Mouse (Mus musculus): ENCODE data around the gene Grk4. TPM values are rescaled to one million over a fixed set of nuclear protein-coding genes. Genes with fewer than 3 reads are reported as not detected.

Grk4 gene
- polyA plus RNA-seq, 1 experiment: 42.0 TPM

- no peaks in the 10 kb centered on the region for H3K27me3 ChIP-seq (ENCODE audit: control insufficient read depth, insufficient read depth, low read length)
- H3K27ac ChIP-seq (ENCODE audit: control insufficient read depth, insufficient read depth, low read depth, low read length): peak overlapping the region; percentile 91
- H3K36me3 ChIP-seq (ENCODE audit: control insufficient read depth, insufficient read depth, low read length): no peaks in the 10 kb centered on the region; the same call in 1 of the 2 replicates
- peak overlapping the region; percentile 91 for H3K4me3 ChIP-seq (ENCODE audit: control insufficient read depth, low read depth, low read length)
- no peaks in the 10 kb centered on the region; the same call in 1 of the 2 replicates for H3K4me1 ChIP-seq (ENCODE audit: control insufficient read depth, insufficient read depth, low read length)
- no peak; the same call in 1 of the 2 replicates for TF ChIP-seq POLR2A (IDR thresholded peaks at IDR 0.05; ENCODE audit: control insufficient read depth, low read depth, low read length)
- TF ChIP-seq CTCF (IDR thresholded peaks at IDR 0.05; ENCODE audit: control insufficient read depth, insufficient read depth, insufficient replicate concordance, low read depth, low read length): no peak
Measured at GRCm38 (mm10) chr5:34660591-34661130, 482 bp downstream of the Grk4 start.

- no peaks in the 10 kb centered on the region for H3K27me3 ChIP-seq (ENCODE audit: control insufficient read depth, insufficient read depth, low read length)
- no peaks in the 10 kb centered on the region; the same call in 1 of the 2 replicates for H3K4me1 ChIP-seq (ENCODE audit: control insufficient read depth, insufficient read depth, low read length)
- TF ChIP-seq POLR2A (IDR thresholded peaks at IDR 0.05; ENCODE audit: control insufficient read depth, low read depth, low read length) (no peak), CTCF (IDR thresholded peaks at IDR 0.05; ENCODE audit: control insufficient read depth, insufficient read depth, insufficient replicate concordance, low read depth, low read length) (no peak)
- peak overlapping the region; percentile 91; the same call in 1 of the 2 replicates for H3K4me3 ChIP-seq (ENCODE audit: control insufficient read depth, low read depth, low read length)
- H3K36me3 ChIP-seq (ENCODE audit: control insufficient read depth, insufficient read depth, low read length): no peaks in the 10 kb centered on the region; the same call in 1 of the 2 replicates
- no peak overlapping the region for H3K27ac ChIP-seq (ENCODE audit: control insufficient read depth, insufficient read depth, low read depth, low read length)
Measured at GRCm38 (mm10) chr5:34661909-34662308, 1.7 kb downstream of the Grk4 start.

GRCm38 (mm10) chr5:34663231-34663630 is 3.1 kb downstream of the Grk4 start:
- H3K27me3 ChIP-seq (ENCODE audit: control insufficient read depth, insufficient read depth, low read length): no peaks in the 10 kb centered on the region

GRCm38 (mm10) chr5:34669493-34669892 is 9.3 kb downstream of the Grk4 start:
- no peaks in the 10 kb centered on the region for H3K27me3 ChIP-seq (ENCODE audit: control insufficient read depth, insufficient read depth, low read length)
- no peak overlapping the region for H3K4me3 ChIP-seq (ENCODE audit: control insufficient read depth, low read depth, low read length)
- TF ChIP-seq POLR2A (IDR thresholded peaks at IDR 0.05; ENCODE audit: control insufficient read depth, low read depth, low read length) (no peak), CTCF (IDR thresholded peaks at IDR 0.05; ENCODE audit: control insufficient read depth, insufficient read depth, insufficient replicate concordance, low read depth, low read length) (no peak)
- H3K36me3 ChIP-seq (ENCODE audit: control insufficient read depth, insufficient read depth, low read length): no peaks in the 10 kb centered on the region; the same call in 1 of the 2 replicates
- no peak overlapping the region for H3K27ac ChIP-seq (ENCODE audit: control insufficient read depth, insufficient read depth, low read depth, low read length)
- H3K4me1 ChIP-seq (ENCODE audit: control insufficient read depth, insufficient read depth, low read length): no peaks in the 10 kb centered on the region

More at GRCm38 (mm10) chr5:34663231-34663630, 3.1 kb downstream of the Grk4 start:
- H3K36me3 ChIP-seq (ENCODE audit: control insufficient read depth, insufficient read depth, low read length): no peaks in the 10 kb centered on the region; the same call in 1 of the 2 replicates
- H3K27ac ChIP-seq (ENCODE audit: control insufficient read depth, insufficient read depth, low read depth, low read length): no peak overlapping the region
- no peaks in the 10 kb centered on the region; the same call in 1 of the 2 replicates for H3K4me1 ChIP-seq (ENCODE audit: control insufficient read depth, insufficient read depth, low read length)
- H3K4me3 ChIP-seq (ENCODE audit: control insufficient read depth, low read depth, low read length): no peak overlapping the region; the same call in 1 of the 2 replicates
- no peak for TF ChIP-seq POLR2A (IDR thresholded peaks at IDR 0.05; ENCODE audit: control insufficient read depth, low read depth, low read length)
- TF ChIP-seq CTCF (IDR thresholded peaks at IDR 0.05; ENCODE audit: control insufficient read depth, insufficient read depth, insufficient replicate concordance, low read depth, low read length): no peak

GRCm38 (mm10) chr5:34670280-34670679 is 10.1 kb downstream of the Grk4 start:
- Histone ChIP-seq H3K27me3 (ENCODE audit: control insufficient read depth, insufficient read depth, low read length) (no peaks in the 10 kb centered on the region), H3K4me1 (ENCODE audit: control insufficient read depth, insufficient read depth, low read length) (no peaks in the 10 kb centered on the region), H3K27ac (ENCODE audit: control insufficient read depth, insufficient read depth, low read depth, low read length) (no peak overlapping the region), H3K4me3 (ENCODE audit: control insufficient read depth, low read depth, low read length) (no peak overlapping the region), H3K36me3 (ENCODE audit: control insufficient read depth, insufficient read depth, low read length) (no peaks in the 10 kb centered on the region; the same call in 1 of the 2 replicates)
- TF ChIP-seq POLR2A (IDR thresholded peaks at IDR 0.05; ENCODE audit: control insufficient read depth, low read depth, low read length) (no peak), CTCF (IDR thresholded peaks at IDR 0.05; ENCODE audit: control insufficient read depth, insufficient read depth, insufficient replicate concordance, low read depth, low read length) (no peak)

- TF ChIP-seq POLR2A (IDR thresholded peaks at IDR 0.05; ENCODE audit: control insufficient read depth, low read depth, low read length) (no peak), CTCF (IDR thresholded peaks at IDR 0.05; ENCODE audit: control insufficient read depth, insufficient read depth, insufficient replicate concordance, low read depth, low read length) (no peak)
- Histone ChIP-seq H3K27me3 (ENCODE audit: control insufficient read depth, insufficient read depth, low read length) (no peaks in the 10 kb centered on the region), H3K4me3 (ENCODE audit: control insufficient read depth, low read depth, low read length) (no peak overlapping the region), H3K4me1 (ENCODE audit: control insufficient read depth, insufficient read depth, low read length) (no peaks in the 10 kb centered on the region), H3K36me3 (ENCODE audit: control insufficient read depth, insufficient read depth, low read length) (no peaks in the 10 kb centered on the region), H3K27ac (ENCODE audit: control insufficient read depth, insufficient read depth, low read depth, low read length) (no peak overlapping the region)
Measured at GRCm38 (mm10) chr5:34689868-34690267, 29.7 kb downstream of the Grk4 start.

- Histone ChIP-seq H3K27ac (ENCODE audit: control insufficient read depth, insufficient read depth, low read depth, low read length) (no peak overlapping the region), H3K4me3 (ENCODE audit: control insufficient read depth, low read depth, low read length) (no peak overlapping the region), H3K4me1 (ENCODE audit: control insufficient read depth, insufficient read depth, low read length) (no peaks in the 10 kb centered on the region), H3K36me3 (ENCODE audit: control insufficient read depth, insufficient read depth, low read length) (no peaks in the 10 kb centered on the region), H3K27me3 (ENCODE audit: control insufficient read depth, insufficient read depth, low read length) (no peaks in the 10 kb centered on the region)
- TF ChIP-seq CTCF (IDR thresholded peaks at IDR 0.05; ENCODE audit: control insufficient read depth, insufficient read depth, insufficient replicate concordance, low read depth, low read length) (no peak), POLR2A (IDR thresholded peaks at IDR 0.05; ENCODE audit: control insufficient read depth, low read depth, low read length) (no peak)
Measured at GRCm38 (mm10) chr5:34692782-34693181, 32.6 kb downstream of the Grk4 start.

All from testis, adult 2 months (tissue).